ENCODE assay signal across 22 mouse cellular contexts in genomic region chr1:35953721-35954120, GRCm38 (mm10).
DNase-seq lines count a peak whose midpoint lies in the region; ATAC-seq lines count a peak whose summit lies in the region.
"Had no signal": no experiment of that assay in that cellular context is flagged by ENCODE, and none has a peak within 500 bp of the region (broad histone marks: within the 10 kb centered on the region; RNA-seq: fewer than 3 reads in every experiment).

No protein-coding gene starts in this region.

- peak; percentile 48 for DNase-seq in embryo, embryonic 10.5 days (ENCODE audit: low spot score)
- no peak for DNase-seq in embryo, embryonic 10 days (ENCODE audit: low spot score)
- DNase-seq in MN1 (ENCODE audit: low spot score), result peak; percentile 56
- DNase-seq in limb, embryonic 11.5 days (ENCODE audit: low spot score), result peak; percentile 49
- no peak for DNase-seq in liver
- DNase-seq: adrenal gland, postnatal 10 days; adrenal gland, postnatal 36 days; cerebellum, adult 18-20 months; cerebellum, adult 9-10 months; cerebellum, postnatal 14 days; forebrain, postnatal 0 days; gastrocnemius, postnatal 14 days; heart, adult 11 months had no signal

- H3K9me3 ChIP-seq in embryonic facial prominence, embryonic 15.5 days (replicated peaks), result no peaks in the 10 kb centered on the region
- H3K9me3 ChIP-seq in limb, embryonic 11.5 days (ENCODE audit: control insufficient read depth, low read length), result no peaks in the 10 kb centered on the region
- H3K9me3 ChIP-seq in midbrain, embryonic 16.5 days (replicated peaks; ENCODE audit: control insufficient read depth, low read length, poor library complexity, severe bottlenecking), result 0 out of 2 replicates have a peak, but pooled peaks cover 2% of the 10 kb centered on the region

- H3K36me3 ChIP-seq in embryonic facial prominence, embryonic 15.5 days, result no peaks in the 10 kb centered on the region
- no peaks in the 10 kb centered on the region for H3K36me3 ChIP-seq in limb, embryonic 11.5 days (ENCODE audit: control insufficient read depth, insufficient read depth, low read length)
- no peaks in the 10 kb centered on the region for H3K36me3 ChIP-seq in midbrain, embryonic 16.5 days (ENCODE audit: control insufficient read depth, insufficient read depth, low read length)

- H3K4me3 ChIP-seq in embryonic facial prominence, embryonic 15.5 days (replicated peaks), result no peak overlapping the region
- H3K4me3 ChIP-seq in limb, embryonic 11.5 days (ENCODE audit: low read depth, low read length), result no peak overlapping the region
- H3K4me3 ChIP-seq in midbrain, embryonic 16.5 days (ENCODE audit: low read depth, low read length), result no peak overlapping the region

- no peak overlapping the region for H3K9ac ChIP-seq in embryonic facial prominence, embryonic 15.5 days
- H3K9ac ChIP-seq in limb, embryonic 11.5 days (ENCODE audit: low read length), result no peak overlapping the region
- no peak overlapping the region for H3K9ac ChIP-seq in midbrain, embryonic 16.5 days (ENCODE audit: low read depth, low read length)
- H3K9ac ChIP-seq: forebrain, postnatal 0 days; hindbrain, embryonic 14.5 days had no signal

- no peak overlapping the region for H3K27ac ChIP-seq in embryonic facial prominence, embryonic 15.5 days (replicated peaks)
- H3K27ac ChIP-seq in limb, embryonic 11.5 days (replicated peaks; ENCODE audit: low read depth, low read length), result no peak overlapping the region
- H3K27ac ChIP-seq in midbrain, embryonic 16.5 days (ENCODE audit: low read length), result no peak overlapping the region
- H3K27ac ChIP-seq: hindbrain, embryonic 14.5 days; hindbrain, postnatal 0 days had no signal

- no peaks in the 10 kb centered on the region for H3K4me1 ChIP-seq in embryonic facial prominence, embryonic 15.5 days
- no peaks in the 10 kb centered on the region for H3K4me1 ChIP-seq in limb, embryonic 11.5 days (ENCODE audit: control insufficient read depth, insufficient read depth, low read length)
- no peaks in the 10 kb centered on the region for H3K4me1 ChIP-seq in midbrain, embryonic 16.5 days (ENCODE audit: control insufficient read depth, insufficient read depth, low read length)

- ATAC-seq in embryonic facial prominence, embryonic 15.5 days (ENCODE audit: insufficient number of reproducible peaks, low FRiP score, low TSS enrichment, low read depth), result 0 out of 2 replicates have a peak, but pooled peaks have one; percentile 34
- ATAC-seq in limb, embryonic 11.5 days (ENCODE audit: insufficient number of reproducible peaks, low FRiP score, low TSS enrichment, low read depth), result peak; percentile 51; the same call in 1 of the 2 replicates
- no peak for ATAC-seq in midbrain, embryonic 16.5 days
- ATAC-seq: forebrain, embryonic 14.5 days; forebrain, postnatal 0 days; hindbrain, postnatal 0 days; inflammation-experienced regulatory T-cells, adult 6 months; intestine, embryonic 16.5 days; Patski had no signal

- no peak overlapping the region for H3K4me2 ChIP-seq in embryonic facial prominence, embryonic 15.5 days (replicated peaks)
- H3K4me2 ChIP-seq in limb, embryonic 11.5 days (ENCODE audit: low read depth, severe bottlenecking), result no peak overlapping the region
- H3K4me2 ChIP-seq in midbrain, embryonic 16.5 days (ENCODE audit: low read length), result no peak overlapping the region
- H3K4me2 ChIP-seq: heart, embryonic 11.5 days; hindbrain, embryonic 14.5 days had no signal

- WGBS in embryonic facial prominence, embryonic 15.5 days, result 66% methylated on average over 4 of the region's 4 CpGs
- 44% methylated on average over 4 of the region's 4 CpGs for WGBS in limb, embryonic 11.5 days
- 88% methylated on average over 4 of the region's 4 CpGs for WGBS in midbrain, embryonic 16.5 days

- H3K27me3 ChIP-seq in embryonic facial prominence, embryonic 15.5 days, result no peaks in the 10 kb centered on the region
- H3K27me3 ChIP-seq in limb, embryonic 11.5 days (ENCODE audit: control insufficient read depth, insufficient read depth, low read length), result no peaks in the 10 kb centered on the region
- H3K27me3 ChIP-seq in midbrain, embryonic 16.5 days (ENCODE audit: control insufficient read depth, insufficient read depth, low read depth, low read length), result no peaks in the 10 kb centered on the region
- H3K27me3 ChIP-seq: Patski had no signal

Comparison
In these comparisons a context has a peak if more than half of its experiments do, and no peak if none do; other contexts are left out.
1. DNase-seq: peak in embryo, embryonic 10.5 days (single experiment), MN1 (single experiment) and limb, embryonic 11.5 days (single experiment); none in embryo, embryonic 10 days (single experiment) and liver (single experiment).